Comparison of ENCODE assay signal across 9 mouse cellular contexts in genomic region chr3:108423844-108424801, GRCm38 (mm10). TPM values are rescaled to one million over a fixed set of nuclear protein-coding genes. Genes with fewer than 3 reads are reported as not detected.
DNase-seq lines count a peak whose midpoint lies in the region; ATAC-seq and TF ChIP-seq lines count a peak whose summit lies in the region.
"Had no signal": no experiment of that assay in that cellular context is flagged by ENCODE, and none has a peak within 500 bp of the region (broad histone marks: within the 10 kb centered on the region; RNA-seq: fewer than 3 reads in every experiment).

No protein-coding gene starts in this region.

- H3K4me3 ChIP-seq in cortical plate, adult 2 months (ENCODE audit: insufficient read depth, low read length) = 0 out of 2 replicates have a peak overlapping the region, but pooled peaks have one; percentile 3
- peak overlapping the region; percentile 18 for H3K4me3 ChIP-seq in heart, embryonic 15.5 days
- H3K4me3 ChIP-seq: erythroblast, embryonic 14.5 days had no signal

- TF ChIP-seq POLR2A in cortical plate, adult 2 months (IDR thresholded peaks at IDR 0.05; ENCODE audit: extremely low read depth, insufficient read depth, low read length) = 0 out of 2 replicates have a peak, but pooled peaks have one; percentile 30

- peaks cover 38% of the 10 kb centered on the region for H3K36me3 ChIP-seq in heart, embryonic 15.5 days

- peak overlapping the region; percentile 46 for H3K4me2 ChIP-seq in heart, embryonic 15.5 days

- peak; percentile 54; the same call in 1 of the 2 replicates for ATAC-seq in heart, embryonic 15.5 days (replicated peaks; ENCODE audit: insufficient number of reproducible peaks, insufficient read depth, low FRiP score, low read depth)
- ATAC-seq in monocyte, adult 5-6 weeks (replicated peaks; ENCODE audit: insufficient number of reproducible peaks, low FRiP score, low TSS enrichment, poor library complexity, severe bottlenecking) = no peak

- H3K4me1 ChIP-seq in cortical plate, adult 2 months (ENCODE audit: control insufficient read depth, insufficient read depth, low read length) = no peaks in the 10 kb centered on the region
- peaks cover 15% of the 10 kb centered on the region for H3K4me1 ChIP-seq in heart, embryonic 15.5 days (replicated peaks)

- H3K27ac ChIP-seq in cortical plate, adult 2 months (ENCODE audit: insufficient read depth, low read length) = no peak overlapping the region
- no peak overlapping the region for H3K27ac ChIP-seq in heart, embryonic 15.5 days

- H3K9me3 ChIP-seq in heart, embryonic 15.5 days (replicated peaks) = no peaks in the 10 kb centered on the region

- DNase-seq in 3T3-L1 (ENCODE audit: low read depth, low spot score) (peak; percentile 80), ES-CJ7 (ENCODE audit: low read depth, low spot score) (peak; percentile 35)
- peak; percentile 74 for DNase-seq in kidney, postnatal 10 days
- peak; percentile 60 for DNase-seq in lung, postnatal 10 days
- peak; percentile 66 for DNase-seq in right cerebral cortex, postnatal 4 days

- 18% methylated on average over 11 of the region's 11 CpGs for WGBS in heart, embryonic 15.5 days

- no peak overlapping the region; the same call in 1 of the 2 replicates for H3K9ac ChIP-seq in heart, embryonic 15.5 days

- H3K27me3 ChIP-seq in heart, embryonic 15.5 days = no peaks in the 10 kb centered on the region

- TF ChIP-seq CTCF in cortical plate, adult 2 months (IDR thresholded peaks at IDR 0.05; ENCODE audit: extremely low read depth, insufficient read depth, low read length) = no peak

RNA-seq across cellular contexts. Expression of gene Celsr2, which starts 8.8 kb away (rescaled TPM):
- polyA plus RNA-seq in cortical plate, adult 2 months (2012; rRNA removed) = 60.0 and 61.5 TPM in 2 replicates
- 2.4 and 3.6 TPM in 2 replicates for polyA plus RNA-seq in heart, embryonic 15.5 days (2015; fragmentation: Nextera tagmentation; extraction: Ambion mirVana)
- total RNA-seq in monocyte, adult 5-6 weeks (2017) = 0.11 to 1.8 TPM (median 0.19 TPM) in 3 replicates

RNA-seq across cellular contexts. Expression of gene Sars, which starts 20.9 kb away (rescaled TPM):
- 188 and 204 TPM in 2 replicates for polyA plus RNA-seq in cortical plate, adult 2 months (2012; rRNA removed)
- polyA plus RNA-seq in heart, embryonic 15.5 days (2015; fragmentation: Nextera tagmentation; extraction: Ambion mirVana) = 79.7 and 80.9 TPM in 2 replicates
- total RNA-seq in monocyte, adult 5-6 weeks (2017) = 120 to 326 TPM (median 130 TPM) in 3 replicates

RNA-seq across cellular contexts. Expression of gene Psrc1, which starts 40.5 kb away (rescaled TPM):
- polyA plus RNA-seq in cortical plate, adult 2 months (2012; rRNA removed) = 29.9 and 35.5 TPM in 2 replicates
- polyA plus RNA-seq in heart, embryonic 15.5 days (2015; fragmentation: Nextera tagmentation; extraction: Ambion mirVana) = 17.1 and 23.1 TPM in 2 replicates
- total RNA-seq in monocyte, adult 5-6 weeks (2017) = 0.68 to 1.4 TPM (median 0.86 TPM) in 3 replicates

RNA-seq across cellular contexts. Expression of gene Mybphl, which starts 59.4 kb away (rescaled TPM):
- polyA plus RNA-seq in cortical plate, adult 2 months (2012; rRNA removed) = 0.08 TPM in 1 of 2 replicates, not detected in the other
- polyA plus RNA-seq in heart, embryonic 15.5 days (2015; fragmentation: Nextera tagmentation; extraction: Ambion mirVana) = 41.5 and 48.0 TPM in 2 replicates
- total RNA-seq in monocyte, adult 5-6 weeks (2017) = not detected in 3 replicates
- polyA plus RNA-seq: erythroblast, embryonic 14.5 days had no signal

Comparison
In these comparisons a context has a peak if more than half of its experiments do, and no peak if none do; other contexts are left out.
1. RNA of gene Celsr2, which starts 8.8 kb away (polyA plus RNA-seq): 60.0 to 61.5 TPM in cortical plate, adult 2 months; 2.4 to 3.6 TPM in heart, embryonic 15.5 days; every median in the first group is over 10 times any median in the second.
2. Peak in every context shown above with its lines, with median percentiles within 50 percentile points of each other: DNase-seq.